Mouse (Mus musculus) neural tube, embryonic 10.5 days (tissue): ENCODE measurements at regions not wholly inside any gene's neighbourhood (a gene's known extent, or its start where the extent isn't known, plus 50 kb on each side); places are given as distances from the start of the nearest gene placed in this dataset.

Experiments
- DNase-seq: peaks from one replicate; pipeline ENCODE4 v3.0.0-alpha.2; 2017; ENCODE audit warnings: low spot score; ENCODE audit errors: extremely low spot score

- DNase-seq = no peak
Observed at GRCm38 (mm10) chr19:57541693-57542314, 69.0 kb upstream of the Atrnl1 start.

GRCm38 (mm10) chr19:57542506-57542905 is 68.3 kb upstream of the Atrnl1 start:
- no peak for DNase-seq

GRCm38 (mm10) chr19:57543681-57544214 is 67.1 kb upstream of the Atrnl1 start:
- peak; percentile 42 for DNase-seq

DNA sequence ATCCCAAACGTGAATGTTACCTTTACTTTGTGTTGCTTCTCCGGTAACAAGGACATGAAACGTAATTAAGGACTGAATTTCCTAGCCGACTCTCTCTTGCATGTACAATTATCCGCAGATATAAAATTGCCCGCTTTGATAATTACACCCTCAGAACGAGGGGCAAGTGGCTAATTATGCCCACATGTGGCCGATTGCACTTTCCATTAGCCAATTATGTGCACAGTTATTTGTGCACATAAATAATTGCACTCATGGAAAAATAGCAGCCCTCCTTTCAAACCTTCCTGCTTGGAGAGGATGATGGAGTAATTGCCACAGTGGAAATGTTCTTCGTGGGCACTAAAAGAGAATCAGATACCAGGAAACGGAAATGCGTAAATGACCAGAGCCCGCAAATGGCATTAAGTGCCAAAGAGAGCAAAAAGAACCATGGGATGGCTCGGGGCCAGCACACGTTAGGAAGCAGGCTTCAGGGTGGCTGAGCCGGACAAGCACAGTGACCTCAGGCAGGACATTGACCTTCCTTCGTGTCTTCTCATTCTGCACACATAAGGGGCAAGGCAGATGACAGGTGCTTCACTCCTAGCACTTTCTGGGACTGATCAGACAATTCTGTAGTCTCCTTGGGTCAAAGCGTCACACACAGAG is 66.5 kb upstream of the Atrnl1 start:
- no peak for DNase-seq

GRCm38 (mm10) chr19:57545071-57545470 is 65.8 kb upstream of the Atrnl1 start:
- DNase-seq = no peak

DNA sequence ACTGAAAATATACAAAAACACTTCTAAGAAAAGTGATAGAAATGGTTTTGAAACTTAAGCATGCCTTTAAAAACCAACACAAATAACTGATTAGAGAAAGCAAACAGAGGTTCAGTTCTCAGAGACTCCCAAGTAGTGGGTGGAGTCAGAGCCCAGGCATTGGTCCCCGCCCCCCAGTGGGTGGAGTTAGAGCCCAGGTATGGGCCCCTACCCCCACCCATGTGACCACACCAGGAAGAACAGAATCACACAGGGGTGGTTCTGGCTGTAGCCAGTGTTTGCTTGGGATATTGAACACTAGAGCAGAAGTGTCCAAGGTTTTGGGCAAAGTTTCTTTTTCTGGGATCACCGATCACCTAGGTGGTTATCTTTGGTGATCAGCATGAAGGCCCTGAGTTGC is 64.8 kb upstream of the Atrnl1 start:
- no peak for DNase-seq

DNA sequence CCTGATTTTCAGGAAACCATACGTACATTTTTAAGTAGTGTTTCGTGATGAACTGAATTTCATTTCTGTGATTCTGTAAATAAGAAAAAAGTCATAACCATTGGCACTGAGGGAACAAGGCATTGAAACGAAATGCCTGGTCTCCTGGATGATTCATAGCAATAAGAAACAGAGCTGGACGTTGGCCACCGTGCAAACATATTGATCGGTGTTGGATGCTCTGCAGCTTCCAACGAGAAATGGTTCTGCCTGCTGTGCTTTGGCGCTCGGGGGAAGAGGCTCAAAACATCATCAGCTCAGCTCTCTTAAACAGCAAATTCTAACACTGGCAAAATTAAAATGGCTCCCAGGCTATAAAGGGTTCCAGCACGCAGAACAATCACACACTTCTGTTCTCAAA is 64.3 kb upstream of the Atrnl1 start:
- no peak for DNase-seq

DNA sequence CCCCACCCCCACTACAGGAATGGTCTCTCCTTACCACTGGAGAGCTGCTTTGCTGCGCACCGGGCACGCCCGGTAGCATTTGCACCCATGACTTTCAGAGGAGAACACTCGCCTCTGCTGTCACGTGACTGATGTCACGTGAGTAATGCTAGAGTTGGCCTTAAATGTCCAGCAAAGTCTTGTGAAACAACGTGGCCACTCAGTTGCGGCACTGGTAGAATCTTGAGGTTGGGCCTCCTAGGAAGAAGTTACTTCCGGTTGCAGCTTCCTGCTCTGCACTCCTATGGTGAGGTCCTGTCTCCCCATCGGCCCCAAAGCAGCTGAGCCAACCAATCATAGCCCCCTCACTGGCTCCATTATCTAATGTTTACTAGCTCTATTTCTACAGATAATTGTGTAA is 62.7 kb upstream of the Atrnl1 start:
- no peak for DNase-seq

DNA sequence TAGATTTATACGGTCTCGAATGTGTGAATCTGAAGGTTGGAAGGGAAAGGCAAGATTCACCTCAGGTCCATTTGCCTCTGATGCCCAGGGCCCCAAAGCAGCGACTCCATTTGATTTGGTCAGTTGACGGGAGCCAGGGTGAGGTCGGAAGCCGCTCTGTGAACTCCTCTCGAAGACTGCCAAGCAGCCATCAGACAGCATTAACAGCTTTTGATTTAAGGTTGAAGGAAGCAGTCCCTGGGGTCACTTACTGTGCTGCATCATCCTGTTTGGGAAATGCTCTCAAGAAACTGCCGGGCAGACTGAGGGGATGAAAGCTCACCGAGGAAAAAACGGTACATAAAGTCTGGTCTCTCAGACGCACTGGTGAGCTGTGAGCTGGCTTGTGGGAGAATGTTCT is 62.2 kb upstream of the Atrnl1 start:
- no peak for DNase-seq

- DNase-seq = no peak
Observed at GRCm38 (mm10) chr19:57552964-57553740, 57.7 kb upstream of the Atrnl1 start.

DNA sequence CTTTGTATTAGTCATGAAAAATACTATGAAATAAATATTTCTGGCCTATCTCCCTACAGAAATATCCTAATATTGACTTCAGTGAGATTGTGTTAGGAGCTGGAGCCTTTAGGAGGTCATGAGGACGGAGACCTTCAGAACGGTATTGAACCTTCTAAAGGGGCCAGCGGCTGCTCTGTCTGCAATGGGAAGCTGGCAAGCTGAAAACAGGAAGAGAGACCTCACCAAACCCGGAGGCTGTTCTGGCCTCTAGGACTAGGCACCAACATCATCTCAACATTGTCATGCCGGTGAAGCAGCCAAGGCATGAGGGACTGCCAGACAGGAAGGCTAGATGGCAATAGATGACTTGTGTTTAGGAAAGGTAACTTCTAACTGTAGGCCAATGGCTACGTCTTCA is 56.7 kb upstream of the Atrnl1 start:
- DNase-seq = no peak

DNA sequence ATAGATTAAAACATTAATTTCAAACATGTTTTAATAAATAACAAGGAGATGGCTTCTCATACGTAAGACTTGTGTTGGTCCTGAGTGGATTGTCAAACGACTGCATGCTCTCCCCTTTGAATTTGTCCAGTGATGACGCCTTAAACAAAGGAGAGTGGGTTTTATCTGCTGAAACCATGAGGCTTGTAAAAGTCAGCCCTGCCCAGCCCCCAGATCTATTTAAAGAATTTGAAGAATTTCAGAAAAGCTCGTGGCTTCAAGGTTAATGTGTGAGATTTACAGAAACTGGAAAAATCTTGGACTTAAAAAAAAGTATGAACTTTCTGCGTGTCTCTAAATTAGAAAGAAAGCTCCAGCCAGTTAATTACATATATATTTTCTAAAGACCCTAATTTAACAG is 55.5 kb upstream of the Atrnl1 start:
- DNase-seq = no peak

GRCm38 (mm10) chr19:57558420-57558967 is 52.3 kb upstream of the Atrnl1 start:
- no peak for DNase-seq

GRCm38 (mm10) chr19:57560757-57561156 is 50.1 kb upstream of the Atrnl1 start:
- DNase-seq = no peak
